Mouse (Mus musculus): ENCODE results near the gene B230307C23Rik. TPM values are rescaled to one million over a fixed set of nuclear protein-coding genes. Genes with fewer than 3 reads are reported as not detected.

B230307C23Rik gene
- total and polyA plus RNA-seq, 3 experiments: 48.7 to 53.3 (median 50.8) TPM

DNA sequence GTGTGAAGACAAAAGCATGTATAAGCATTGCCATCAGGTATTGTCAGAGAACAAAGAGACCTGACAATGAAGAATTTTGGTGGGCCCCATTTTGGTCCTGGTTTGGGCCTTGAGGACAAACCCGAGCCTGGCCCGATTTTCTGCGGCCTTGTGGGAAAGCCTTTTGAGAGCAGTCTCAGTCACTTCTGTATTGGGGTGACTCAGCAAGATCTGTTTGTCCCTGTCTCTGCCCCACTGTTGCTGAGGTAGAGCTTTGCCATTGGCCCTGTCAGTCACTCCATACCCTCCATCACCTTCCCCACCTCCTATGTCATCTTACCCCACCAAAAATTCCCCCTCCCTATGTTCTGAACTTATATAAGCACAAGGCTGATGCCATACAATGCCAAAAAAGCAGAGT is 19.4 kb upstream of the B230307C23Rik start:
- no peak overlapping the region for H3K27ac ChIP-seq (ENCODE audit: insufficient read depth, low read depth)
- H3K36me3 ChIP-seq (replicated peaks in 1 of 2; ENCODE audit: control insufficient read depth in 1 of 2, insufficient read depth in 1 of 2, low read length in 1 of 2): no peaks in the 10 kb centered on the region
- H3K27me3 ChIP-seq (replicated peaks): no peaks in the 10 kb centered on the region
- in situ Hi-C loops (cut with MboI; ENCODE audit: low pct_ligation_motif_present, low pct_unique_long_range_greater_than_20kb, low sequenced_read_pairs): no loop called here
- TF ChIP-seq POLR2AphosphoS2 (IDR thresholded peaks at IDR 0.05; ENCODE audit: low read depth, low read length) (no peak), MAX (IDR thresholded peaks at IDR 0.05; ENCODE audit: low read length) (no peak), CHD2 (IDR thresholded peaks at IDR 0.05; ENCODE audit: low read length) (no peak), MAZ (IDR thresholded peaks at IDR 0.05; ENCODE audit: low read depth, low read length) (no peak), NELFE (IDR thresholded peaks at IDR 0.05; ENCODE audit: low read depth, low read length) (no peak), POLR2A (IDR thresholded peaks at IDR 0.05; ENCODE audit: low read depth, low read length) (no peak), BHLHE40 (IDR thresholded peaks at IDR 0.05; ENCODE audit: low read depth, low read length) (no peak), JUND (conservative IDR thresholded peaks at IDR 0.05; ENCODE audit: low read depth, low read length) (no peak), IRF4 (IDR thresholded peaks at IDR 0.05; ENCODE audit: low read depth, low read length) (no peak), MEF2A (IDR thresholded peaks at IDR 0.05; ENCODE audit: borderline replicate concordance, low read depth, low read length) (no peak), NRF1 (IDR thresholded peaks at IDR 0.05; ENCODE audit: low read depth, low read length) (no peak), GABPA (IDR thresholded peaks at IDR 0.05; ENCODE audit: insufficient replicate concordance, low read depth, low read length) (no peak)
- peaks cover 0 to 9% of the 10 kb centered on the region in 2 experiments; a peak in 2 of 4 replicates for H3K4me1 ChIP-seq (ENCODE audit: control insufficient read depth in 1 of 2, insufficient read depth in 2 of 2)
- H3K79me2 ChIP-seq (replicated peaks; ENCODE audit: control insufficient read depth, extremely low read depth, insufficient read depth, poor library complexity, severe bottlenecking): no peaks in the 10 kb centered on the region
- dilution Hi-C loops (cut with MboI; ENCODE audit: extremely low pct_ligation_motif_present, extremely low pct_unique_long_range_greater_than_20kb, low sequenced_read_pairs): no loop called here
- DNase-seq (ENCODE audit: extremely low read depth): no peak
- H3K9ac ChIP-seq (ENCODE audit: insufficient read depth, low read depth): no peak overlapping the region
- H3K4me3 ChIP-seq (replicated peaks in 1 of 3; ENCODE audit: low read depth in 2 of 3, low read length in 2 of 3, poor library complexity in 1 of 3): no peak overlapping the region
- no peaks in the 10 kb centered on the region for H3K9me3 ChIP-seq (replicated peaks; ENCODE audit: low read length)
- H3K4me2 ChIP-seq (ENCODE audit: insufficient read depth, low read depth, poor library complexity, severe bottlenecking): no peak overlapping the region

DNA sequence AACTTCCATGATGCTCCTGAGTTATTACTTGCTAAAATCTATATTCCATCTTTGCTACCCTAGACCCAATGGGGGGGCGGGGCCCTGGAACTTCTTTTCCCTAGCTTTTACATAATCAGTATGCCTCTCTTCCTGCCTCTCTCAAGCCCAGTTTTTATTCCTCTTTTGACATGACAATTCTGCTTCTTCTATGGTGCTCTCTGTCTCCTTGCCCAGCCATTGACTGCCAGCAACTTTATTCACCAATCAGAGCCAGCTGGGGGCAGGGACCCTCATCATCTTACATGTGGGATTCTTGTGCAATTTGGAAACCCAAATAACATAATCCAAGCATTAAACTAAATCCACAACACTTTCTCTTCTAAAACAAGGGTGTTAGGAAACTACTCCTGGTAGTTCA is 15.8 kb upstream of the B230307C23Rik start:
- Histone ChIP-seq H3K9ac (ENCODE audit: insufficient read depth, low read depth) (no peak overlapping the region), H3K36me3 (replicated peaks in 1 of 2; ENCODE audit: control insufficient read depth in 1 of 2, insufficient read depth in 1 of 2, low read length in 1 of 2) (no peaks in the 10 kb centered on the region), H3K27ac (ENCODE audit: insufficient read depth, low read depth) (no peak overlapping the region), H3K27me3 (replicated peaks) (no peaks in the 10 kb centered on the region), H3K4me3 (replicated peaks in 1 of 3; ENCODE audit: low read depth in 2 of 3, low read length in 2 of 3, poor library complexity in 1 of 3) (no peak overlapping the region), H3K9me3 (replicated peaks; ENCODE audit: low read length) (no peaks in the 10 kb centered on the region), H3K4me2 (ENCODE audit: insufficient read depth, low read depth, poor library complexity, severe bottlenecking) (no peak overlapping the region), H3K79me2 (replicated peaks; ENCODE audit: control insufficient read depth, extremely low read depth, insufficient read depth, poor library complexity, severe bottlenecking) (no peaks in the 10 kb centered on the region), H3K4me1 (ENCODE audit: control insufficient read depth in 1 of 2, insufficient read depth in 2 of 2) (peaks cover 0 to 9% of the 10 kb centered on the region in 2 experiments; a peak in 2 of 4 replicates)
- DNase-seq (ENCODE audit: extremely low read depth): no peak
- dilution Hi-C loops (cut with MboI; ENCODE audit: extremely low pct_ligation_motif_present, extremely low pct_unique_long_range_greater_than_20kb, low sequenced_read_pairs) (no loop called here), in situ Hi-C loops (cut with MboI; ENCODE audit: low pct_ligation_motif_present, low pct_unique_long_range_greater_than_20kb, low sequenced_read_pairs) (no loop called here)
- TF ChIP-seq GABPA (IDR thresholded peaks at IDR 0.05; ENCODE audit: insufficient replicate concordance, low read depth, low read length) (no peak), MAX (IDR thresholded peaks at IDR 0.05; ENCODE audit: low read length) (no peak), MAFK (IDR thresholded peaks at IDR 0.05; ENCODE audit: insufficient replicate concordance, low read length) (no peak), ELF1 (IDR thresholded peaks at IDR 0.05; ENCODE audit: low read depth, low read length) (no peak), RAD21 (IDR thresholded peaks at IDR 0.05; ENCODE audit: low read depth, low read length) (no peak), ZKSCAN1 (IDR thresholded peaks at IDR 0.05; ENCODE audit: borderline replicate concordance, low read depth, low read length) (no peak), CHD1 (IDR thresholded peaks at IDR 0.05; ENCODE audit: low read depth, low read length) (no peak), CTCF (conservative IDR thresholded peaks at IDR 0.05 in 1 of 2, IDR thresholded peaks at IDR 0.05 in 1 of 2; ENCODE audit: low read depth in 2 of 2, low read length in 2 of 2) (no peak), SIN3A (IDR thresholded peaks at IDR 0.05; ENCODE audit: low read length) (no peak), MEF2A (IDR thresholded peaks at IDR 0.05; ENCODE audit: borderline replicate concordance, low read depth, low read length) (no peak), ZMIZ1 (IDR thresholded peaks at IDR 0.05; ENCODE audit: low read depth, low read length) (no peak), MXI1 (IDR thresholded peaks at IDR 0.05; ENCODE audit: low read depth, low read length) (no peak), E2F4 (IDR thresholded peaks at IDR 0.05; ENCODE audit: insufficient replicate concordance, low read depth, low read length) (no peak), KAT2A (IDR thresholded peaks at IDR 0.05; ENCODE audit: insufficient replicate concordance, low read length) (no peak), IRF4 (IDR thresholded peaks at IDR 0.05; ENCODE audit: low read depth, low read length) (no peak)
